8 mouse cellular contexts compared by ENCODE assay signal in genomic region chr4:57781994-57782393, GRCm38 (mm10).
DNase-seq lines count a peak whose midpoint lies in the region; ATAC-seq and TF ChIP-seq lines count a peak whose summit lies in the region.

No protein-coding gene starts in this region.

- peak overlapping the region; percentile 75 for H3K4me2 ChIP-seq in forebrain, embryonic 12.5 days

- 0 out of 2 replicates have a peak, but pooled peaks have one; percentile 23 for TF ChIP-seq EP300 in ES-Bruce4 (IDR thresholded peaks at IDR 0.05; ENCODE audit: insufficient read depth, low read depth, low read length)

- ATAC-seq in forebrain, embryonic 12.5 days (ENCODE audit: low FRiP score): peak; percentile 91

- H3K4me1 ChIP-seq in ES-Bruce4 (ENCODE audit: control insufficient read depth, insufficient read depth, low read length): peaks cover 9% of the 10 kb centered on the region
- H3K4me1 ChIP-seq in forebrain, embryonic 12.5 days: peaks cover 28% of the 10 kb centered on the region

- intact Hi-C loops in heart, postnatal 25 days (cut with DNase I): loop anchor here (2.0 to 5.0 kb wide), 4 partner anchors 33 to 107 kb away; no protein-coding TSS in a partner anchor

- TF ChIP-seq POLR2A in ES-Bruce4 (IDR thresholded peaks at IDR 0.05; ENCODE audit: insufficient read depth, low read length): peak; percentile 79

- under 1% methylated on average over 25 of the region's 26 CpGs for WGBS in forebrain, embryonic 12.5 days
- WGBS in macrophage (ENCODE audit: missing documents): 2% methylated on average over 26 of the region's 26 CpGs

- no peaks in the 10 kb centered on the region for H3K9me3 ChIP-seq in ES-Bruce4 (replicated peaks; ENCODE audit: control insufficient read depth, insufficient read depth, low read length, poor library complexity, severe bottlenecking)
- H3K9me3 ChIP-seq in forebrain, embryonic 12.5 days: no peaks in the 10 kb centered on the region

- TF ChIP-seq CTCF in ES-Bruce4 (IDR thresholded peaks at IDR 0.05; ENCODE audit: low read depth, low read length): no peak

- H3K4me3 ChIP-seq in ES-Bruce4 (ENCODE audit: low read depth, low read length) (peak overlapping the region; percentile 81), macrophage (ENCODE audit: inconsistent target) (peak overlapping the region; percentile 20)
- peak overlapping the region; percentile 43 for H3K4me3 ChIP-seq in forebrain, embryonic 12.5 days (replicated peaks)

- peak; percentile 69 for DNase-seq in adrenal gland, adult 8-10 months
- DNase-seq in heart, postnatal 25 days (ENCODE audit: low spot score): peak; percentile 65
- DNase-seq in kidney, postnatal 4 days: peak; percentile 81 to 88
- peak; percentile 24 for DNase-seq in right cerebral cortex, postnatal 14 days
- peak; percentile 46 to 70 for DNase-seq in urinary bladder, postnatal 36 days (ENCODE audit: low spot score in 2 of 2)

- peak overlapping the region; percentile 62 for H3K9ac ChIP-seq in ES-Bruce4 (ENCODE audit: low read depth, poor library complexity, severe bottlenecking)
- peak overlapping the region; percentile 53 for H3K9ac ChIP-seq in forebrain, embryonic 12.5 days

- no peaks in the 10 kb centered on the region for H3K79me2 ChIP-seq in macrophage (ENCODE audit: inconsistent target)

- no peaks in the 10 kb centered on the region; the same call in 1 of the 2 replicates for H3K27me3 ChIP-seq in ES-Bruce4 (ENCODE audit: control insufficient read depth, insufficient read depth, low read length, poor library complexity, severe bottlenecking)
- peaks cover 39% of the 10 kb centered on the region for H3K27me3 ChIP-seq in forebrain, embryonic 12.5 days

- H3K27ac ChIP-seq in ES-Bruce4 (ENCODE audit: insufficient read depth, low read length) (0 out of 2 replicates have a peak overlapping the region, but pooled peaks have one; percentile 9), macrophage (no peak overlapping the region)
- no peak overlapping the region for H3K27ac ChIP-seq in forebrain, embryonic 12.5 days

- no peaks in the 10 kb centered on the region for H3K36me3 ChIP-seq in ES-Bruce4 (ENCODE audit: control insufficient read depth, insufficient read depth, low read length, poor library complexity, severe bottlenecking)
- H3K36me3 ChIP-seq in forebrain, embryonic 12.5 days (replicated peaks): no peaks in the 10 kb centered on the region
- H3K36me3 ChIP-seq in macrophage (ENCODE audit: inconsistent target): no peaks in the 10 kb centered on the region

Comparison
In these comparisons a context has a peak if more than half of its experiments do, and no peak if none do; other contexts are left out.
1. H3K4me3 ChIP-seq: peak in every context shown above with its lines; median percentile 81 in ES-Bruce4; 43 in forebrain, embryonic 12.5 days; 20 in macrophage.
2. DNase-seq: peak in every context shown above with its lines; median percentile 84 in kidney, postnatal 4 days; 69 in adrenal gland, adult 8-10 months; 65 in heart, postnatal 25 days; 58 in urinary bladder, postnatal 36 days; 24 in right cerebral cortex, postnatal 14 days.